Mouse (Mus musculus) heart, embryonic 14.5 days (tissue): ENCODE results near the gene Ubr7. TPM values are rescaled to one million over a fixed set of nuclear protein-coding genes. Genes with fewer than 3 reads are reported as not detected.

ENCODE experiments used
- ATAC-seq: fragments of 200-750 bp; cut with Nextera tagmentation; 2 replicates; pipeline ENCODE4 v1.8.0; 2017; ENCODE audit warnings: low read depth, moderate TSS enrichment; ENCODE audit not compliant: insufficient number of reproducible peaks, insufficient read depth, low FRiP score
- H3K27ac ChIP-seq, 2 experiments: fragments of 200-500 bp in 1 of 2; fragments of 300-500 bp in 1 of 2; sonication (generic) in 1 of 2; replicated peaks in 1 of 2; 2 replicates each; pipeline ENCODE4 v1.5.1; 2012 to 2014; ENCODE audit warnings: low read depth in 2 of 2, low read length in 2 of 2, control low read depth in 1 of 2, mild to moderate bottlenecking in 1 of 2, mixed read lengths in 1 of 2; ENCODE audit not compliant: control insufficient read depth in 1 of 2, insufficient read depth in 1 of 2
- H3K27me3 ChIP-seq: fragments of 300-500 bp; sonication (generic); 2 replicates; pipeline ENCODE4 v1.6.1; 2014; ENCODE audit warnings: mild to moderate bottlenecking, low read length, control low read depth; ENCODE audit not compliant: control insufficient read depth, insufficient read depth
- H3K36me3 ChIP-seq: fragments of 300-500 bp; sonication (generic); 2 replicates; pipeline ENCODE4 v1.6.1; 2014; ENCODE audit warnings: mild to moderate bottlenecking, control low read depth, low read length, mixed read lengths; ENCODE audit not compliant: control insufficient read depth, insufficient read depth
- H3K4me1 ChIP-seq, 2 experiments: fragments of 200-500 bp in 1 of 2; fragments of 300-500 bp in 1 of 2; sonication (generic) in 1 of 2; 2 replicates each; pipeline ENCODE4 v1.6.1; 2012 to 2014; ENCODE audit warnings: low read length in 2 of 2, control low read depth in 1 of 2, mixed read lengths in 1 of 2; ENCODE audit not compliant: control insufficient read depth in 2 of 2, insufficient read depth in 2 of 2
- H3K4me2 ChIP-seq: fragments of 300-500 bp; sonication (generic); 2 replicates; pipeline ENCODE4 v1.6.1; 2014; ENCODE audit warnings: mild to moderate bottlenecking, low read length
- H3K4me3 ChIP-seq, 2 experiments: fragments of 200-500 bp in 1 of 2; fragments of 300-500 bp in 1 of 2; sonication (generic) in 1 of 2; 2 replicates each; pipeline ENCODE4 v1.5.1; 2012 to 2014; ENCODE audit warnings: low read length in 2 of 2, mild to moderate bottlenecking in 2 of 2, control low read depth in 1 of 2, low read depth in 1 of 2, moderate library complexity in 1 of 2; ENCODE audit not compliant: control insufficient read depth in 1 of 2, insufficient read depth in 1 of 2
- H3K9ac ChIP-seq: fragments of 300-500 bp; sonication (generic); 2 replicates; pipeline ENCODE4 v1.6.1; 2014; ENCODE audit warnings: mild to moderate bottlenecking, low read length
- H3K9me3 ChIP-seq: fragments of 300-500 bp; sonication (generic); 2 replicates; pipeline ENCODE4 v1.6.1; 2016; ENCODE audit warnings: low read length, control low read depth; ENCODE audit not compliant: control insufficient read depth
- WGBS: fragments of 180-500 bp; shearing (Covaris S2); extraction: QIAGEN DNeasy Blood & Tissue Kit; methylation state at CpG from one replicate; pipeline ENCODE4 v1.1.7; 2014; 5-methylcytosine and 5-hydroxymethylcytosine counted together
- polyA plus RNA-seq: library from polyadenylated mRNA; unstranded; fragments of >200 nt; fragmentation: Nextera tagmentation; extraction: Ambion mirVana; gene quantifications from 2 replicates; pipeline ENCODE4 v1.2.1, GENCODE M21; 2014

Gene Ubr7
- polyA plus RNA-seq, 1 experiment from 2014 or later: 35.0 TPM

DNA sequence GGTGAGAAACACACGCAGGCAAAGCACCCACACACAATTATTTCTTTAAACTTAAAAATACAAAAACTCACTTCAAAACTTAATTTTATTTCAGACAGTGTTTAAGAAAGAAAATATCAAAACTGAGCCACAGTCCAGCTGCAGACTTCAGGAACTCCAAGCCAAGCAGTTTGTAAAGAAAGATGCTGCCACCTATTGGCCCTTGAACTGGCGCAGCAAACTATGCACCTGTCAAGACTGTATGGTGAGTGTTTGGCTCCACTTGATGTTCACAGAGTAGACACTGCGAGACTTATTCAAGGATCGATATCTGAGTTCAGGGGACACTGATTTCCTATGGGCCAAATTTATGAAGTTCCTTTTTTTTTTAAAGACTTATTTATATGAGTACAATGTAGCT, 11.2 kb downstream of the Ubr7 start:
- Histone ChIP-seq H3K9me3 (no peaks in the 10 kb centered on the region), H3K9ac (no peak overlapping the region), H3K27ac (no peak overlapping the region), H3K36me3 (peaks cover 96% of the 10 kb centered on the region), H3K4me2 (no peak overlapping the region), H3K4me1 (no peaks in the 10 kb centered on the region), H3K4me3 (no peak overlapping the region), H3K27me3 (no peaks in the 10 kb centered on the region)
- WGBS: 91% methylated on average over 4 of the region's 4 CpGs
- no peak for ATAC-seq

DNA sequence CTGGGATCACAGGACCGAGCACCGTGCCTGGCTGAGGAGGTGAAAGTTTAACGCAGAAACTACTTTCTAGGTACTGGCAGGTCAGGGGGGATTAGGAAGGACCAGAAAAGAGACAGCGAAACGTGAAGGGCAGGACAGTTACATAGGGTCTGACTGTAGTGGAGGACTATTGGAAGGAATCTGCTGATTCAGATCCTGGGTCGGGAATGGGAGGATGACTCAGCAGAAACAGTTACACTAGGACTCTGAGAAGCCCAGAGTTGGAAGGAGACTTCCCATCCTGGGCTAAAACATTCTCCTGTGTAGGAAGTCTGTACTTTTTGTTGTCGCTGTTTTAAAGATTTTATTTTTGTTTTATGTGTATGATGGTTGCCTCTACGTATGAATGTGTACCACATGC, 13.8 kb downstream of the Ubr7 start:
- no peaks in the 10 kb centered on the region for H3K4me1 ChIP-seq
- H3K4me2 ChIP-seq: no peak overlapping the region
- no peak overlapping the region for H3K9ac ChIP-seq
- H3K27ac ChIP-seq: no peak overlapping the region
- no peak overlapping the region for H3K4me3 ChIP-seq
- no peaks in the 10 kb centered on the region for H3K9me3 ChIP-seq
- H3K27me3 ChIP-seq: no peaks in the 10 kb centered on the region
- H3K36me3 ChIP-seq: peaks cover 98% of the 10 kb centered on the region
- 96% methylated on average over 8 of the region's 8 CpGs for WGBS
- no peak for ATAC-seq

DNA sequence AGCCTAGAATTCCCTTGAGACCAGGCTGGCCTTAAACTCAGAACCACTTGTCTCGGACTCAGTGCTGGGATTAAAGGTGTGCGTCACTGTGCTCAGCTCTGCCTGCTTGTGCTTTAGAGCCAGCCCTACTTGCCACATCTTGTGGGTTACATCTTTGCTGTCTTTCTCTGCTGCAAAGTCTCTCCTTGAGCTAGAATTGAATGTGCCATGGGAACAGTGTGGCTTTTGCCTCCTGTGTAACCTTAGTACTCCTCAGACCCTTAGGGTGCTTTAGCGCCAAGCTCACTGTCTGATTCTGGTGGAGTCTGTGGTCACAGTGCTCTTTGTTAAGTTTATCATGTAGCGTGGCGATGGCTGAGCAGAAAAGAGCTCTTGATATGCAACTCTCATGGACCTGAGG, 14.9 kb downstream of the Ubr7 start:
- H3K9me3 ChIP-seq: no peaks in the 10 kb centered on the region
- ATAC-seq: no peak
- H3K4me1 ChIP-seq: no peaks in the 10 kb centered on the region
- H3K4me2 ChIP-seq: no peak overlapping the region
- H3K9ac ChIP-seq: no peak overlapping the region
- no peaks in the 10 kb centered on the region for H3K27me3 ChIP-seq
- H3K27ac ChIP-seq: no peak overlapping the region
- 93% methylated on average over 5 of the region's 5 CpGs for WGBS
- no peak overlapping the region for H3K4me3 ChIP-seq
- peaks cover 98% of the 10 kb centered on the region for H3K36me3 ChIP-seq

DNA sequence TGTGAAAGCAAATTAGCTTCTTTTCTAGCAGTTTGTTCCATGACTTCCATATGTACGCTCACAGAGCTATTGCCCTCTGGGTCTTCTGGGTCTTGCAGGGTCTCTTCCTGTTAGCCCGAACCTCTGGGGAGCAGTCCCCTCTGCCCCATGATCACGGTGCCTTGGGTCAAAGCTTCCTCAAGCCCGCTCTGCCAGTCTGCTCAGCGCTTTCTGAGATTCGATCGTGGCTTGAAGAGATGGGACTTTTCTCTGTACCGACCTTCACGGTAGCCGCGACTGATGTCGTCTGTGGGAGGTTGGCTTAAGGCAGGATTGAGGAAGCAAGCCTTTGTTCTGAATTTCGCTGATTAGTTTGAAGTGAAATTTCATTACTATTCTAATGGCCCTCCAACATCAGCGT, 18.3 kb downstream of the Ubr7 start:
- Histone ChIP-seq H3K27me3 (no peaks in the 10 kb centered on the region), H3K4me3 (no peak overlapping the region), H3K9ac (no peak overlapping the region), H3K9me3 (no peaks in the 10 kb centered on the region), H3K36me3 (peaks cover 74% of the 10 kb centered on the region), H3K27ac (no peak overlapping the region), H3K4me2 (no peak overlapping the region), H3K4me1 (peaks cover 0 to 6% of the 10 kb centered on the region in 2 experiments)
- ATAC-seq: no peak
- 93% methylated on average over 14 of the region's 14 CpGs for WGBS

- WGBS: 80% methylated on average over 5 of the region's 5 CpGs
- H3K27ac ChIP-seq: no peak overlapping the region
- H3K36me3 ChIP-seq: peaks cover 73% of the 10 kb centered on the region
- no peak for ATAC-seq
- no peaks in the 10 kb centered on the region for H3K27me3 ChIP-seq
- peaks cover 0 to 6% of the 10 kb centered on the region in 2 experiments for H3K4me1 ChIP-seq
- no peak overlapping the region for H3K4me3 ChIP-seq
- no peak overlapping the region for H3K9ac ChIP-seq
- no peaks in the 10 kb centered on the region for H3K9me3 ChIP-seq
- no peak overlapping the region for H3K4me2 ChIP-seq
These were observed 20.4 kb downstream of the Ubr7 start for GRCm38 (mm10) chr12:102778151-102778550.

DNA sequence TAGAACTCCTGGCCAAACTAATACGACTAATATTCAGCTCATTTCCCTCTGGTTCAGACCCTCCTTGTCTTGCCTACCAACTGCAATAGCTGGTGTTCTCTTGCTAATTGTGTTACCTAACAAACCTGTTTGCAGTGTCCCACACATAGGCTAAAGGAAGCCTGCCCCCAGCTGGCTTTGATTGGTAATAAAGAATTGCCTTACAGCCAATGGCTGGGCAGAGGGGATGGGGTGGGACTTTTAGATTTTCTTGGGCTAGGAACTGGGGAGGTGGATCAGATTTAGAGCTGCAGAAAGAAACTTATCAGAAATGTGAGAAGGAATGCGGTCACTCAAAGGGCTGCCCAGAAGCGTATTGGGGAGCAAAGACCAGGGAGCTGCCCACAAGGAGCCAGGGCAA, 21.7 kb downstream of the Ubr7 start:
- Histone ChIP-seq H3K9ac (no peak overlapping the region), H3K27me3 (no peaks in the 10 kb centered on the region), H3K9me3 (no peaks in the 10 kb centered on the region), H3K27ac (no peak overlapping the region), H3K4me2 (no peak overlapping the region), H3K4me1 (peaks cover 0 to 6% of the 10 kb centered on the region in 2 experiments), H3K36me3 (peaks cover 74% of the 10 kb centered on the region), H3K4me3 (no peak overlapping the region)
- 43% methylated on average over 3 of the region's 3 CpGs for WGBS
- ATAC-seq: no peak

GRCm38 (mm10) chr12:102782841-102783240, 25.1 kb downstream of the Ubr7 start:
- Histone ChIP-seq H3K9ac (no peak overlapping the region), H3K4me1 (peaks cover 0 to 6% of the 10 kb centered on the region in 2 experiments), H3K9me3 (no peaks in the 10 kb centered on the region), H3K36me3 (peaks cover 72% of the 10 kb centered on the region), H3K4me2 (no peak overlapping the region), H3K27ac (no peak overlapping the region), H3K4me3 (no peak overlapping the region), H3K27me3 (no peaks in the 10 kb centered on the region)
- 90% methylated on average over 5 of the region's 5 CpGs for WGBS
- ATAC-seq: no peak

- Histone ChIP-seq H3K27ac (no peak overlapping the region; a peak in 1 of 4 replicates), H3K4me3 (no peak overlapping the region), H3K36me3 (peaks cover 88% of the 10 kb centered on the region), H3K4me2 (no peak overlapping the region), H3K27me3 (no peaks in the 10 kb centered on the region), H3K4me1 (peaks cover 0 to under 1% of the 10 kb centered on the region in 2 experiments; a peak in 3 of 4 replicates), H3K9me3 (no peaks in the 10 kb centered on the region), H3K9ac (no peak overlapping the region)
- no peak for ATAC-seq
- 83% methylated on average over 19 of the region's 19 CpGs for WGBS
These were observed 27.3 kb downstream of the Ubr7 start for GRCm38 (mm10) chr12:102784899-102785592.
